Mouse (Mus musculus): ENCODE results near the gene Plcb3.

DNA sequence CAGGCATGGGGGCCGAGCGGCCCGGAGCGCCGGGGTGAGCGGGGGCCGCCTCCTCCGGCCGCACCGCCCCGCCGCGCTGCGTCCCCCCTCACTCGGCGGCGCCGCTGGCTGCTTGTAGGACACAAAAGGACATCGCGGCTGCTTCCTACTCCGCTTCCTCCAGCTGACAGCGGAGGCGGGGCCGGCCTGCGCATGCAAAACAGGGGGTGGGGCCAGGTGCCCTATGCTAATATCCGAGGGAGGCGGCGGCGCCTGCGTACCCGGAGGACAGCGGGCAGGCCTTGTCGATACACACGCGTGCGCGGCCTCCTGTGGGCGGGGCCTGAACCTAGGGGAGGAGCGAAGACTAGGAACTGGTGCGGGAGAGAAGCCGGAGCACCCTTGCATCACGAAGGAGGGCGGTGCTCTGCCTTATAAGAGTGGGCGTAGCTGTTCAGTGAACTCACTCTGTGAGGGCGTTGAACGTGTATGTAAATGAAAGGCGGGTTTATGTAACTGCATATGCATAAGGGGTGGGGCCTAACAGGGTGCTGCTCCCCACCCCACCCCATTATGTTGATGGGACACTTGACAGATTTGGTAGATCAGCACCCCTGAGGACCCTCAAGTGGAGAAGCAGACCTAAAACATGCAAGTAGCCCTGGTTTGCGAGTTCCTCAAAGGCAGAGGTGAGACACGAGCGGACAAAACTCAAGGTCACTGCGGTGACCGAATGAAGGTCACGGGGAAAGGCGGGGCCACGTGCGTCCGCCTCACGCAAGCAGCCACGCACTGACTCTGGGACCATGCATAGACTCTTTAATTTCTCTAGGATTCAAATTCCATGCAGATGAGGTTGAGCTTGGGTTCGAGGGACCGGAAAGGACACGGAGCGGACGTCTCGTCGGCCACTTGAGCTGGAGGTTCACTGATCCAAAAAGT lies 54.4 kb downstream of the Plcb3 start, which contains the start of gene Esrra:
- TF ChIP-seq CTCF (IDR thresholded peaks at IDR 0.05; ENCODE audit: control insufficient read depth, insufficient read depth, insufficient read length) (no peak), MAX (IDR thresholded peaks at IDR 0.05) (peak; percentile 75), MYOG (IDR thresholded peaks at IDR 0.05; ENCODE audit: control insufficient read depth, extremely low read depth, insufficient read length) (no peak), USF1 (IDR thresholded peaks at IDR 0.05; ENCODE audit: low read depth) (peak; percentile 50)
